ENCODE assay signal across 12 mouse cellular contexts in the genomic region with DNA sequence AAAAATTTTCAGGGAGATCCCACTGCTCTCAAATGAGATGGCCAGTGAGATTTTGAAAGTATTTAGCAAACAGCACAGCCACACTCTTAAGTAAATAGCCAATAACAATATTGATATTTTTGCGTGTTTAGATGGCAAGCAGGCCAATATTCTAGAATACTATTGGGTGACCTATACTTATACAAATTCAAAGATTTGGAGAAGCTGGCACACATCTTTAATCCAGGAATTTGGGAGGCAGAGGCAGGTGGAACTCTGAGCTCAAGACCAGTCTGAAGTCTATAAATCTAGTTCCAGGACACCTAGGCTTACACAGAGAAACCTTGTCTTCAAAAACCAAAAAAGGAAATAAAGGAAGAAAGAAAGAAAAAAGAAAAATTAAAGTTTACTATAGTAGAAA. TPM values are rescaled to one million over a fixed set of nuclear protein-coding genes. Genes with fewer than 3 reads are reported as not detected.
DNase-seq lines count a peak whose midpoint lies in the region; ATAC-seq and TF ChIP-seq lines count a peak whose summit lies in the region.
"Had no signal": no experiment of that assay in that cellular context is flagged by ENCODE, and none has a peak within 500 bp of the region (broad histone marks: within the 10 kb centered on the region; RNA-seq: fewer than 3 reads in every experiment).

No protein-coding gene starts in this region.

- TF ChIP-seq POLR2A in myocyte (IDR thresholded peaks at IDR 0.05; ENCODE audit: insufficient read length, low read depth): no peak

- H3K4me1 ChIP-seq in hindbrain, embryonic 11.5 days (replicated peaks; ENCODE audit: control insufficient read depth, insufficient read depth, low read length): 0 out of 2 replicates have a peak, but pooled peaks cover 3% of the 10 kb centered on the region
- peaks cover 28% of the 10 kb centered on the region for H3K4me1 ChIP-seq in hindbrain, embryonic 12.5 days
- peaks cover 43% of the 10 kb centered on the region for H3K4me1 ChIP-seq in embryonic facial prominence, embryonic 15.5 days

- no peak overlapping the region for H3K4me2 ChIP-seq in hindbrain, embryonic 11.5 days (replicated peaks; ENCODE audit: low read depth, low read length)
- H3K4me2 ChIP-seq in hindbrain, embryonic 12.5 days (replicated peaks): no peak overlapping the region
- no peak overlapping the region for H3K4me2 ChIP-seq in embryonic facial prominence, embryonic 15.5 days (replicated peaks)
- H3K4me2 ChIP-seq in myocyte (ENCODE audit: low read depth): peak overlapping the region; percentile 72

- WGBS in hindbrain, embryonic 11.5 days: 93% methylated on average over 1 of the region's 1 CpGs
- 91% methylated on average over 1 of the region's 1 CpGs for WGBS in hindbrain, embryonic 12.5 days
- WGBS in embryonic facial prominence, embryonic 15.5 days: 84% methylated on average over 1 of the region's 1 CpGs

- DNase-seq in hindbrain, embryonic 11.5 days (ENCODE audit: low spot score): peak; percentile 14
- peak; percentile 12 to 15 for DNase-seq in spleen, postnatal 10 days (ENCODE audit: low spot score in 2 of 2)
- DNase-seq in spleen, postnatal 4 days (ENCODE audit: low spot score in 2 of 2): no peak
- DNase-seq in left cerebral cortex, postnatal 36 days (ENCODE audit: low spot score in 2 of 2): no peak
- DNase-seq: cerebellum, adult 2 months; gastrocnemius, adult 2 months; heart, postnatal 10 days; left cerebral cortex, postnatal 4 days had no signal

- no peak overlapping the region for H3K4me3 ChIP-seq in hindbrain, embryonic 11.5 days (ENCODE audit: low read depth, low read length)
- no peak overlapping the region for H3K4me3 ChIP-seq in hindbrain, embryonic 12.5 days
- H3K4me3 ChIP-seq in embryonic facial prominence, embryonic 15.5 days (replicated peaks): no peak overlapping the region
- no peak overlapping the region for H3K4me3 ChIP-seq in myocyte

- no peaks in the 10 kb centered on the region for H3K79me2 ChIP-seq in myocyte (ENCODE audit: control insufficient read depth, insufficient read depth)

- H3K36me3 ChIP-seq in hindbrain, embryonic 11.5 days (ENCODE audit: control insufficient read depth, insufficient read depth, low read length): no peaks in the 10 kb centered on the region
- H3K36me3 ChIP-seq in hindbrain, embryonic 12.5 days: no peaks in the 10 kb centered on the region
- no peaks in the 10 kb centered on the region for H3K36me3 ChIP-seq in embryonic facial prominence, embryonic 15.5 days
- no peaks in the 10 kb centered on the region for H3K36me3 ChIP-seq in myocyte (ENCODE audit: control insufficient read depth, insufficient read depth)

- no peak overlapping the region for H3ac ChIP-seq in myocyte (ENCODE audit: control insufficient read depth, insufficient read length)

- H3K27ac ChIP-seq in hindbrain, embryonic 11.5 days (ENCODE audit: low read depth, low read length): no peak overlapping the region
- no peak overlapping the region; the same call in 1 of the 2 replicates for H3K27ac ChIP-seq in hindbrain, embryonic 12.5 days
- H3K27ac ChIP-seq in embryonic facial prominence, embryonic 15.5 days (replicated peaks): peak overlapping the region; percentile 51; the same call in 1 of the 2 replicates
- H3K27ac ChIP-seq: gastrocnemius, adult 2 months had no signal

- H3K27me3 ChIP-seq in hindbrain, embryonic 11.5 days (ENCODE audit: control insufficient read depth, insufficient read depth, low read length): no peaks in the 10 kb centered on the region
- no peaks in the 10 kb centered on the region for H3K27me3 ChIP-seq in hindbrain, embryonic 12.5 days
- H3K27me3 ChIP-seq in embryonic facial prominence, embryonic 15.5 days: no peaks in the 10 kb centered on the region
- no peaks in the 10 kb centered on the region for H3K27me3 ChIP-seq in myocyte (ENCODE audit: control insufficient read depth, insufficient read depth, insufficient read length)

- no peaks in the 10 kb centered on the region for H3K9me3 ChIP-seq in hindbrain, embryonic 11.5 days (ENCODE audit: control insufficient read depth, low read length)
- H3K9me3 ChIP-seq in hindbrain, embryonic 12.5 days (replicated peaks): no peaks in the 10 kb centered on the region
- H3K9me3 ChIP-seq in embryonic facial prominence, embryonic 15.5 days (replicated peaks): no peaks in the 10 kb centered on the region

- H3K9ac ChIP-seq in hindbrain, embryonic 11.5 days (ENCODE audit: low read depth, low read length): no peak overlapping the region
- no peak overlapping the region for H3K9ac ChIP-seq in hindbrain, embryonic 12.5 days
- H3K9ac ChIP-seq in embryonic facial prominence, embryonic 15.5 days: no peak overlapping the region

- intact Hi-C loops in left cerebral cortex, postnatal 36 days (cut with DNase I): no loop called here

- ATAC-seq in hindbrain, embryonic 11.5 days (ENCODE audit: low FRiP score): no peak
- ATAC-seq in hindbrain, embryonic 12.5 days (ENCODE audit: low FRiP score): no peak
- ATAC-seq in embryonic facial prominence, embryonic 15.5 days (ENCODE audit: insufficient number of reproducible peaks, low FRiP score, low TSS enrichment, low read depth): no peak
- ATAC-seq: intestine, embryonic 16.5 days had no signal

TF ChIP-seq in myocyte, 11 proteins besides CTCF, POLR2A, EP300 and RAD21:
- TF ChIP-seq POLR2AphosphoS2 (IDR thresholded peaks at IDR 0.05; ENCODE audit: insufficient read length, low read depth): no peak
- no peak for TF ChIP-seq SRF (IDR thresholded peaks at IDR 0.05; ENCODE audit: control insufficient read depth, insufficient read length, low read depth)
- no peak for TF ChIP-seq TCF12 (IDR thresholded peaks at IDR 0.05; ENCODE audit: insufficient read depth, poor library complexity, severe bottlenecking)
- no peak for TF ChIP-seq MYOG (IDR thresholded peaks at IDR 0.05; ENCODE audit: control insufficient read depth in 1 of 3, insufficient read depth in 1 of 3, insufficient read length in 2 of 3, low read depth in 2 of 3)
- TF ChIP-seq MAX (IDR thresholded peaks at IDR 0.05; ENCODE audit: low read depth): no peak
- TF ChIP-seq TCF3 (IDR thresholded peaks at IDR 0.05; ENCODE audit: insufficient read length, low read depth): no peak
- no peak for TF ChIP-seq CEBPB (IDR thresholded peaks at IDR 0.05; ENCODE audit: insufficient read depth, poor library complexity, severe bottlenecking)
- TF ChIP-seq USF1 (IDR thresholded peaks at IDR 0.05; ENCODE audit: low read depth): no peak
- no peak for TF ChIP-seq MYOD1 (IDR thresholded peaks at IDR 0.05; ENCODE audit: control insufficient read depth in 1 of 3, insufficient read length in 2 of 3, low read depth in 2 of 3)
- no peak for TF ChIP-seq REST (IDR thresholded peaks at IDR 0.05; ENCODE audit: insufficient read depth, insufficient read length)
- TF ChIP-seq E2F4 (IDR thresholded peaks at IDR 0.05; ENCODE audit: insufficient read depth): no peak

RNA-seq across cellular contexts. Expression of a gene that starts 1.2 kb away (rescaled TPM):
- polyA plus RNA-seq in hindbrain, embryonic 11.5 days (2014; fragmentation: Nextera tagmentation; extraction: Ambion mirVana): 19.1 TPM in 2 replicates
- polyA plus RNA-seq in hindbrain, embryonic 12.5 days (2016; fragmentation: Nextera tagmentation; extraction: Ambion mirVana): 23.2 and 23.6 TPM in 2 replicates
- polyA plus RNA-seq in embryonic facial prominence, embryonic 15.5 days (2015; fragmentation: Nextera tagmentation; extraction: Ambion mirVana): 16.8 and 19.6 TPM in 2 replicates
- 1.7 TPM for polyA plus RNA-seq in myocyte (2012; fragmentation: generic; extraction: Trizol)
- total RNA-seq in left cerebral cortex, postnatal 36 days (2021): 10 to 100 TPM in 1 of 2 experiments, 1 to 10 TPM in 1; 8.2 to 10.1 TPM

RNA-seq across cellular contexts. Expression of a gene that starts 1.5 kb away (rescaled TPM):
- 232 and 252 TPM in 2 replicates for polyA plus RNA-seq in hindbrain, embryonic 11.5 days (2014; fragmentation: Nextera tagmentation; extraction: Ambion mirVana)
- polyA plus RNA-seq in hindbrain, embryonic 12.5 days (2016; fragmentation: Nextera tagmentation; extraction: Ambion mirVana): 87.0 and 110 TPM in 2 replicates
- 86.2 and 99.0 TPM in 2 replicates for polyA plus RNA-seq in embryonic facial prominence, embryonic 15.5 days (2015; fragmentation: Nextera tagmentation; extraction: Ambion mirVana)
- polyA plus RNA-seq in myocyte (2012; fragmentation: generic; extraction: Trizol): 10.6 TPM
- 10 to 100 TPM; 55.4 to 73.3 TPM for total RNA-seq in left cerebral cortex, postnatal 36 days (2021)

RNA-seq across cellular contexts. Expression of a gene that starts 5.4 kb away (rescaled TPM):
- 1.4 and 8.5 TPM in 2 replicates for polyA plus RNA-seq in hindbrain, embryonic 11.5 days (2014; fragmentation: Nextera tagmentation; extraction: Ambion mirVana)
- 5.2 TPM in 1 of 2 replicates, not detected in the other for polyA plus RNA-seq in hindbrain, embryonic 12.5 days (2016; fragmentation: Nextera tagmentation; extraction: Ambion mirVana)
- polyA plus RNA-seq in embryonic facial prominence, embryonic 15.5 days (2015; fragmentation: Nextera tagmentation; extraction: Ambion mirVana): 2.5 and 10.7 TPM in 2 replicates
- 6.8 TPM for polyA plus RNA-seq in myocyte (2012; fragmentation: generic; extraction: Trizol)
- total RNA-seq in left cerebral cortex, postnatal 36 days (2021): not detected
- total RNA-seq: gastrocnemius, adult 2 months had no signal
- polyA plus RNA-seq: cerebellum, adult 2 months had no signal

RNA-seq across cellular contexts. Expression of a gene that starts 5.6 kb away (rescaled TPM):
- 2.2 and 2.9 TPM in 2 replicates for polyA plus RNA-seq in hindbrain, embryonic 11.5 days (2014; fragmentation: Nextera tagmentation; extraction: Ambion mirVana)
- polyA plus RNA-seq in hindbrain, embryonic 12.5 days (2016; fragmentation: Nextera tagmentation; extraction: Ambion mirVana): 1.9 and 2.4 TPM in 2 replicates
- polyA plus RNA-seq in embryonic facial prominence, embryonic 15.5 days (2015; fragmentation: Nextera tagmentation; extraction: Ambion mirVana): 1.0 and 2.8 TPM in 2 replicates
- polyA plus RNA-seq in myocyte (2012; fragmentation: generic; extraction: Trizol): 0.89 TPM
- total RNA-seq in left cerebral cortex, postnatal 36 days (2021): 1 to 10 TPM; 8.0 to 8.4 TPM
- polyA plus RNA-seq: cerebellum, adult 2 months had no signal

RNA-seq across cellular contexts. Expression of a gene that starts 27.7 kb away (rescaled TPM):
- 0.67 and 2.2 TPM in 2 replicates for polyA plus RNA-seq in hindbrain, embryonic 11.5 days (2014; fragmentation: Nextera tagmentation; extraction: Ambion mirVana)
- polyA plus RNA-seq in hindbrain, embryonic 12.5 days (2016; fragmentation: Nextera tagmentation; extraction: Ambion mirVana): 2.2 and 2.8 TPM in 2 replicates
- 3.4 and 3.6 TPM in 2 replicates for polyA plus RNA-seq in embryonic facial prominence, embryonic 15.5 days (2015; fragmentation: Nextera tagmentation; extraction: Ambion mirVana)
- 1.8 TPM for polyA plus RNA-seq in myocyte (2012; fragmentation: generic; extraction: Trizol)
- 10 to 100 TPM in 1 of 2 experiments, 1 to 10 TPM in 1; 8.2 to 10.1 TPM for total RNA-seq in left cerebral cortex, postnatal 36 days (2021)

Comparison
In these comparisons a context has a peak if more than half of its experiments do, and no peak if none do; other contexts are left out.
1. DNase-seq: peak in hindbrain, embryonic 11.5 days (single experiment) and spleen, postnatal 10 days (2 of 2); none in spleen, postnatal 4 days (0 of 2) and left cerebral cortex, postnatal 36 days (0 of 2).